Mouse (Mus musculus): ENCODE data around the gene Zfp30. TPM values are rescaled to one million over a fixed set of nuclear protein-coding genes. Genes with fewer than 3 reads are reported as not detected.
A peak's percentile ranks its signal among the peaks of the same experiment; 100 is the strongest.

Zfp30 gene
- total RNA-seq (2021): 10 to 100 TPM; 10.6 to 11.9 TPM

DNA sequence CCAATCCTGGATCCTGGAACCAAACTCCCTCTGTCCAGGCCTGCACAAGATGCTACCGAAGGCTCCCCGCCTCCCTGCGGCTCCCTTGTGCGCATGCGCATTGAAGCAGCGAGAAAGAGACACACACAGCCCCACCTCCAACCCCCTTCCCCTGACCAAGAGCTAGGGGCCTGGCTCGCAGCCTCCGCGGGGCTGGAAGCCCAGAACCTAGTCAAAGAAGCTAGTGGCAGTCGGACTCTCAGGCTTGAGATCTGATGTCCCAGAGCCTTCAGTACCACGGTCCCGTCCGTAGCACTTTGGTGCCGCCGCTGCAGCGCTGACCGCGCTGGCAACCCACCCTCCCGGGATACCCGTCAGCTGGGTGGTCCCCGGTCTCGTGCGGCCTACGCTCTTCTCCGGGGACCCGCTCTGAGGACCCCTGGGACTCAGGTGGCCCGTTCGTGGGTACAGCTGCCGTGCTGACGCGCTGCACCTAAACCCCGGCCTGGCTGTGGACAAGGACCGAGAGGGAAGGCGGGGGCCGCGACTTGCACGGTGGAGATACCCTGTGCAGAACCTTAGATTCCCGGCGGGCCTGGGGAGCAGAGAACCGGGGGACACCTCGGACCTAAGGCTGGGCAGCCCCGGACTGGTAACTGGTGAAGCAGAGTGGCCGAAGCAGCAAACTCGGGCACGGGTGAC, at the start of gene Zfp30:
Gene Zfp30 (plus strand): TSS at position 128 of the 681 bp plus-strand sequence.
- peak; percentile 86 to 92 for DNase-seq (ENCODE audit: low spot score in 2 of 2)
- intact Hi-C loops (cut with DNase I): loop anchor here (2.0 kb wide), 2 partner anchors 15 to 31 kb away; partner anchors contain the start of gene Zfp84

DNA sequence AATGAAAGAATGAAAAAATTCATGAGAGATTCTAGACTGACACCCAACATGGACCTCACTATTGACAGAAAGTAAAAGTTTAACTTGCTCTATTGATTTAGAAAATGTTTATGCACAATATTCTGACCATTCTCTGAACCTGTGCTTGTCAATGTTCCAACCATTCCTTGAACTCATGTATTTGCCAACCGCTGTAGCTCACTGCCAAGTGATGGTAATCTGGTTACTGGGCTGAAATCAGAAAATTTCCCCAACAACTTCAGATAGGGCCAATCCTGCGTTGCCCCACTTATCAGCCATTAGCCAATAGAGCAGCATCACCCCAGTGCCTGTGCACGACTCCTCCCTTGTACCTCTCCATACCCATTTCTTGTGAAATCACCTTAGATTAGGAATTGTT, 41.5 kb upstream of the Zfp30 start:
- intact Hi-C loops (cut with DNase I): no loop called here
- no peak for DNase-seq (ENCODE audit: low spot score in 2 of 2)

DNA sequence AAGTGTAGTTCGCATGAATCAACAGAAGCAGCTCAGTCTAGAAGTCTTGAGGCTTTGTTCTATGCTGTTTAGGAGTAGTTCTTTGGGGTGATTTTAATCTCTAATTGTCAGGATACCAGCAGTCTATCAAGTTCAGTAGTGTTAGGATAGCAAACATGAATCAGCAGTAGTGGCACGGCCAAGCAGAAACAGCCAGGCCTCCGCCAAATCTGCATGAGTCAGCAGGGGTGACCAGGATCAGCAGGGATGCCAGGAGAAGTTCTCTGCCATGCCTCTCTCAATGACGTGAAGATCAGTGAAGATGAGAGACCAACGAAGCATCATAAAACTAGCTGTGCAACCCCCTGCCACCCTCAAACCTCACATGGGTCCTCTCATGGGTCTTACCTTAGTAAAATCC, 23.3 kb upstream of the Zfp30 start:
- intact Hi-C loops (cut with DNase I): loop anchor here (10.0 kb wide), 1 partner anchor 376 kb away; no protein-coding TSS in a partner anchor
- DNase-seq (ENCODE audit: low spot score in 2 of 2): no peak

DNA sequence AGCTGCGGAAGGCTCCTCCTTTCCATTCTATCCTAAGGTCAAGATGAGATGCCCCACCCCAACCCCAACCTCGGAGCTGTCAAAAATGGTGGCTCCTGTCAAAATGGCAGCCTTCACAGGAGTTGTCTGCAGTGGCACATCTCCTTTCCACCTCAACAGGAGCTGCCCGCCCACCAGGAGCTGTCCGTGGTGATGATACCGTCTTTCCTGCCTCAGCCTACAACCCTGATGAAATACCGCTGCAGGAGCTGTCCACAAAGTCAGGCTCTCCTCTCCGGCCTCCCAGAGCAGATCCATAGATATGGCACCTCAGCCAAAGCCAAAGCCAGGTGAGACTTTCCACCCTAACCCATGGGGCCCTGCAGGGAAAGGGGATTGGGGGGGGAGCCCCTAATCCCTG, 19.1 kb upstream of the Zfp30 start:
- intact Hi-C loops (cut with DNase I): loop anchor here (5.0 to 10.0 kb wide), 2 partner anchors 143 to 380 kb away; partner anchors contain the start of genes Zfp27 and Zfp383

DNA sequence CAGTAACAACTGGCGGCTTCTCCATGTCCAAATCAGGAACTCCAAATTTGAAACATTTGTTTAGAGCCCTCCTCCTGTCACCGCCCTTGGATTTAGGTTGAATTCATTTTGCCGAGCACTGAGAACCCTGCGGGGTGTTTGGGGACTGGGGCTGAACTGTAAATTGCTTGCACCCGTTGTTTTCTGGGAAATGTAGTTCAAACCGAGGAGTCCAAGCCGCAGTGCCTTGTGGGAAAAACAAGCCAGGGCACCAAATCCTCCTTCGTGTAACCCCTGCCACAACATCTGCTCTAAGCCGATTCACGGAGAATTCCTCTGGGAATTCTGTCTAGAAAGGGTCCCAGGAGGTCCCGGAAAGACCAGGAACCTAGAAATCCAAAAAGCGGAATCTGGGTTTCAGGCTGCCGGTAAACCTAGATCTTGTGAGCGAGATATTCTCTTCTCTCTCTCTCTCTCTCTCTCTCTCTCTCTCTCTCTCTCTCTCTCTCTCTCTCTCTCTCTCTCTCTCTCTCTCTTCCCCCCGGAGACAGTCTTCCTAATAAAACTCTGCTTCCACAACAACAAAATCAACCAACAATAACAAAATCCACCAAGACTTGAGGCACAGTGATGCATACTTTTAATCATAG, 16.6 kb upstream of the Zfp30 start:
- DNase-seq (ENCODE audit: low spot score in 2 of 2): peak; percentile 87 to 94
- intact Hi-C loops (cut with DNase I): loop anchor here (5.0 to 10.0 kb wide), 2 partner anchors 140 to 382 kb away; partner anchors contain the start of genes Zfp27 and Zfp383

More for the DNA sequence above, 19.1 kb upstream of the Zfp30 start:
- DNase-seq (ENCODE audit: low spot score in 2 of 2): no peak

DNA sequence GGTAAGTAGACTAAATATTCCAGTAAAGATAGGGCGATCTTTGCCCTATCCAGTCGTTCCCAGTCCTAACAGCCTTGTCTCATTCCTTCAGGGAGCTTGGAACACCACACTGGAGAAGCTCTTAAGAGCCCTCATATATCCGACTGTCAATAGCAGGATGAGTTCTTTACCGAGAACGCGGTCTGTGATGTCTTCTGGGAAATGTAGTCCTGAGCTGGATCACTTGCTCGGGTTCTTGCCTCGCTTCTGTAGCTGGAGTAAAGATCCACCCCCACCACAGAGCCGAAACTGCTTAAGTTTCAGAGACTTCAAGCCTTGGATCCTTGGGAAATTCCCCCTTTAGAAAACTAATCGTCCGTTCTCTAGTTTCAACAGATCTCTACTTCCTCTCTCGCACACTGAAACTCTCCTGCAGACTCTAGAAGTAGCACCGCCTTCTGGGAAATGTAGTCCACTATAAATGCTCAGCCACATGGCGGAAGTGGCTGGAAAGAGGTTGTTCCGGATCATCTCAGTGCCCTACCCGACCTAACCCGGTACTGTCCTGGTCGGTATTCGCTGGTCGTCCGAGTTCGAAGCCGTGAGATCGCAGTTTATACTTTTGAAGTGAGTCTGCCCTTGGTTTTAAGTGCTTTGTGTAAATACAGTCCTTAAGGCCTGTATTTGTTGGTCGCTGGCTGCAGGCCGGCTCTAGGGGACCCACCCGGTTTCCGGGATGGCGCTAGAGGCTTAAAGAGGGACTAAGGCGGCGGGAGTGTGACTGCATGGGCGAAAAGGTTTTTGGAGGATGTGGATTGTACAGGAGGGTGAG, 15.5 kb upstream of the Zfp30 start, which contains the start of gene Zfp84:
Gene Zfp84 (plus strand): TSS at position 463 of the 811 bp plus-strand sequence.
- intact Hi-C loops (cut with DNase I): loop anchor here (1.0 to 10.0 kb wide), 4 partner anchors 15 to 383 kb away; partner anchors contain the start of genes Zfp27, Zfp30, Zfp383 and Zfp790
- DNase-seq (ENCODE audit: low spot score in 2 of 2): peak; percentile 94 to 97

DNA sequence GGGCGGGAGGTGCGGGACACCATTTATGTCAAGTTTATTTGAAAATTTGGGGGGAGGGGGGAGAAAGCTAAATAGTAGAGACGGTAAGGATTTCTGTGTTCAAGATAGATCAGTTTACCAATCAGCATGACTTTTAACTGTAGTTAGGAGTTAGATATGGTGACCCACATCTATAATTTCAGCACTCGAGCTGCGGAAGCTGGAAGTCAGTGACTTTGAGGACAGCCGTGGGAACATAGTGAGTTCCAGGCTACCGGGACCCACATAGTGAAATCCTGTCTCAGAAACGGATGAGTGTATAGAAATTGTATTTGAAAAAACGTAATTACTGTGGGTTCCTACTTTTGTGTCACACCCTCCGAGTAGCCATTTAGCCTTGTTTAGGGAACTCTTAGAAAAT, 14.8 kb upstream of the Zfp30 start:
- intact Hi-C loops (cut with DNase I): loop anchor here (1.0 to 10.0 kb wide), 4 partner anchors 14 to 384 kb away; partner anchors contain the start of genes Zfp27, Zfp30, Zfp383 and Zfp790
- no peak for DNase-seq (ENCODE audit: low spot score in 2 of 2)

DNA sequence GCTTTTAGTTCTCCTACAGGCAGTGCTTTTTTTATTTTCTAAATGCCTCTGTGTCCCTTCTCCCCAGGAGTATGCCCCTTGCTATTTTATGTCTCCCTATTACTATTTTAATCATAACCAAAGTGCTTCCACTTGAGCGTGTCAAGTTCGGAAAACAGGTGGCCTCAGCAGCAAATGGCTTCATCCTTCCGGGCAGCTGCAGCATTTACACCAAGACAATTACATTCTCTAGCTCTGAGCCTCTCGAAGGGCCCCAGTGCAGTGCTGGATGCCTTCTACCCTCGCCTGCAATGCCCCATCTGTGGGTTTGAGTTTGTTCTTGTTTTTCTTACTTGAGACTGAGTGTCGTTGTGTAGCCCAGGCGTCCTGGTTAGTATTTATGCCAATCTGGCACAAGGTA, 10.3 kb upstream of the Zfp30 start:
- intact Hi-C loops (cut with DNase I): no loop called here
- no peak for DNase-seq (ENCODE audit: low spot score in 2 of 2)

DNA sequence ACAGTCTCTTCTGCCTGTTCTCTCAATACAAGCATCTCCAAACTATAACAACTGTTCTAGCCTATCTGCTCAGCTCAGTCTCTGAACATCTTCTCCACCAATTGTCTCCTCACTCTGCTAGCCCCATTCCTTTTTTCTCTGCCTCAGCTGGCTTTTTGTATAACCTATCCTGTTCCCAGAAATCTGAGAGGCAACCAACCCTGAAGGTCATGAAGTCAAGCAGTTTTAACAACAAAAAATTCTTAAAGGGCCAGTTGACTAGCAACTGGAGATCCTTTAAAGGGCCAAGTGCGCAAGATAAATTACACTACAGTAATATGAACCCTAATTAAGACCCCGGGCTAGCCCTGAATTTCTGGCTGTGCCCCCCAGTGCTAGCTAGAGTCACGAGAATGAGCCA, 9.4 kb upstream of the Zfp30 start:
- DNase-seq (ENCODE audit: low spot score in 2 of 2): no peak
- intact Hi-C loops (cut with DNase I): no loop called here

DNA sequence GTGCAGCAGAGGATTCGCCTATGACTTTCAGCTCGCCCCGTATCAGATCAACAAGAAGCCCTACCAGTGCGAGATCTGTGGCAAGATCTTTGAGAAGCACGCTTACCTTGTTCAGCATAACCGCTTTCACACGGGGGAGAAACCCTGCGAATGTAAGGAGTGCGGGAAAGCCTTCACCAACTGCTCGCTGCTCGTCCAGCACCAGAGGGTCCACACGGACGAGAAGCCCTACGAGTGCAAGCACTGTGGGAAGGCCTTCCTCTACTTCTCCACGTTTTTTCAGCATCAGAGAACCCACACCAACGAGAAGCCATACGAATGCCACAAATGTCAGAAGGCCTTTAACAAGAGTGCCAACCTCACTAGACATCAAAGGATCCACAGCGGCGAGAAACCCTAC, 7.2 kb upstream of the Zfp30 start:
- intact Hi-C loops (cut with DNase I): no loop called here

DNA sequence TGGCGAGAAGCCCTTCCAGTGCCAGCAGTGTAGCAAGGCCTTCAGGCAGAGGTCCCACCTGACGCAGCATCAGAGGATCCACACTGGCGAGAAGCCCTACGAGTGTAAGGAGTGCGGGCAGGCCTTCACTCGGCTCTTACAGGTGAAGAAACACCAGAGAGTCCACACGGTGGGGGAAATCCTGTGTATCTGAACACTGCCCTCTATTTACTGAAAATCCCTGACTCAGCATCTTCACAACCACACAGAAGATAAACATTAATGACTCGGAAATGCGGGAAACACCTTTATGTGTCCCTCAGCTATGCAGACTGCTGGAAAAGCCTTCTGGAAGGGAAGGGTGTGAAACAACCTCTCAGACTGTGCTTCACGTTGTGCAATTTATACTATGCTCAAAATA, 6.4 kb upstream of the Zfp30 start:
- intact Hi-C loops (cut with DNase I): no loop called here

More for the DNA sequence above, 7.2 kb upstream of the Zfp30 start:
- no peak for DNase-seq (ENCODE audit: low spot score in 2 of 2)

DNA sequence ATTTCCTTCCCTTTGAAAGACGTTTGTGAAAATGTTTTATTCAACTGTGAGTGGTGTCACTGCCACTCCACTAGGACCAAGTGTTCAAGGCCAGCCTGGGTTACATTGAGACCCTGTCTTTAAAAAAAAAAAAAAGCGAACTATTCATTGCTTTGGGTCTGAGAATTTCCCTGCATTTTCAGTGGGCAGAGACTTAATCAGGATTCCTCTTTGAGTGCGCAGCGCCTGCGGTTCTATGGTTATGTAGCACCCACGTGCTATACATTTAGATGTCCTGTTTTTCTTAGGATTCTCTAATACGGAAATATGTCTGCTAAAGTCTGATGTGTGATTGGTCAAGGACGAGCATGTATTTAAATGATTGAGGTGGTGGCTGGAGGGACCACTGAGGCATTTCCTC, 1.2 kb downstream of the Zfp30 start:
- intact Hi-C loops (cut with DNase I): loop anchor here (2.0 kb wide), 1 partner anchor 30 kb away; no protein-coding TSS in a partner anchor

More for the DNA sequence above, 6.4 kb upstream of the Zfp30 start:
- no peak for DNase-seq (ENCODE audit: low spot score in 2 of 2)

DNA sequence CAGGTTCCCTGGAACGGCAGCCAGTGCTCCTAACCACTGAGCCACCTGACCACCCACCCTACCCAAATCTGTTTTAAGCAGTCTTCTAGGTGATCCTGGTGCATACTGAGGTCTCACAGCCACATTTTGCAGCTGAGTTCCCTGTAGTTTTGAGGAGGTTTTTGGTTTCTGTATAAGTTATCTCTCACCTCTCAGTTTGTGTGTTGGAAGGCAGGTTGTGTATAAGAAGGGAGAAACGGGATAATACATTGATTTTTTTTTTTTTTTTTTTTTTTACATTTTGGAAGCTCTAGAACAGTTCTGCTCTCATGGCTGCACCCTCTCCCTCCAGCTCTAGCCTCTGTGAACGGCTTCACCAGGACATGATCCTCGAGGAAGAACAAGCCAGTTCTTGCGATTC, 2.1 kb downstream of the Zfp30 start:
- intact Hi-C loops (cut with DNase I): loop anchor here (2.0 kb wide), 1 partner anchor 29 kb away; no protein-coding TSS in a partner anchor
- DNase-seq (ENCODE audit: low spot score in 2 of 2): no peak

More for the DNA sequence above, 1.2 kb downstream of the Zfp30 start:
- peak; percentile 16 to 47 for DNase-seq (ENCODE audit: low spot score in 2 of 2)

DNA sequence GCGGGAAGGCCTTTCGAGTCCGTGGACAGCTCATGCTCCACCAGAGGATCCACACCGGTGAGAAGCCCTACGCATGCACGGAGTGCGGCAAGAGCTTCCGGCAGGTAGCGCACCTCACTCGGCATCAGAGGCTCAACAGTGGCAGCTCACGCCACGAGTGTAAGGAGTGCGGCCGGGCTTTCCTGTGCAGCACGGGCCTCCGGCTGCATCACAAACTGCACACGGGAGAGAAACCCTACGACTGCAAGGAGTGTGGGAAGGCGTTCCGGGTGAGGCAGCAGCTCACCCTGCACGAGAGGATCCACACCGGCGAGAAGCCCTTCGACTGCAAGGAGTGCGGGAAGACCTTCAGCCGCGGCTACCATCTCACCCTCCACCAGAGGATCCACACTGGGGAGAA, 9.1 kb downstream of the Zfp30 start:
- no peak for DNase-seq (ENCODE audit: low spot score in 2 of 2)
- intact Hi-C loops (cut with DNase I): no loop called here

DNA sequence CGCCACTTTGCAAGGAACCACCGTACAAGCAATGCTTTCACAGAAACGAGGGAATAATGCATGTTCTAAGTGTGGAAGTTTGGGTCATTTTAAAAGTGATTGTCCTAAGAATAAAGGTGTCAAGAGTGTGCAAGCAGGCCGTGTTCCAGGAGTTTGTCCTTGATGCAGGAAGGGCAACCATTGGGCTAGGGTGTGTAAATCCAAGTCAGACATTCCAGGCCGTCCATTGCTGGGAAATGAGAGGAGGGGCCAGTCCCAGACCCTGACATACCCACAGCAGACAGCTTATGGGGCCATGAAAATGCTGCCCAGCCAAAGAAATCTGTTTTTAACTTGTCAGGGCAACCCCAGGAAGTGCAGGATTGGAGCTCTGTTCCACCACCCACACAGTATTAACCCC, 23.2 kb downstream of the Zfp30 start:
- intact Hi-C loops (cut with DNase I): no loop called here
- DNase-seq (ENCODE audit: low spot score in 2 of 2): no peak

DNA sequence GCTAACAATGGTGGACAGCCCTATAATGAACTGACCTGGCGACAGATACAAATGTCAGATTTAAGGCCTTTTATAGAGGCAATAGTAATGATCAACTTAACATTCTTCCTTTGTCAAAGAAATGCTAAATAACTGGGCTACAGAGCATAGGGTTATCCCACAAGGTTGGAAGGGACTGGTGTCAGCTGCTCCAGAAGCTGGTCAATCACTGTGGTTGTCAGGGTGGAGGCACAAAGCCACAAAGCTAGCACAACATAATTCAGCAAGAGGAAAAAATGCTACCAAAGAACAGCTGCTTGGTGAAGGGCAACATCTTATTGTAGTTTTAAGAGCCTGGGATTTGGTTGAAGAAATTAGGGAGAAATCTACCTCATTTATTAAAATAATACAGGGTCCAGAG, 28.4 kb downstream of the Zfp30 start:
- DNase-seq (ENCODE audit: low spot score in 2 of 2): no peak
- intact Hi-C loops (cut with DNase I): no loop called here

DNA sequence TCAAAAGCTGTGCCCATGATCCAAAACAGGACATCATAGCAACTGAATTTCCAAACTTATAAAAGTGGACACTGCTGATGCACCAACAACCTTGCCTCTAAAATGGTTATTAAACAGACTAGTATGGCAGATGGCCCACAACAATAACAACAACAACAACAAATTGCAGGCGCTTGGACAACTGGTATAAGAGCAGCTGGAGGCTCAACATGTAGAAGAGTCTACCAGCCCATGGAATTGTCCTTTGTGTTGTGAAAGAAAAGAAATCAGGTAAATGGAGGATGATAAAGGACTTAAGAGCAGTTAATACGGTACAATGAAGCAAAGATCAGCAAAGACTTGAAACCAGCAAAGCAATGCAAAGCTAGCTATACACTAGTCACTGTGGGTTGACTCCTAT, 30.6 kb downstream of the Zfp30 start:
- intact Hi-C loops (cut with DNase I): loop anchor here (2.0 kb wide), 1 partner anchor 30 kb away; no protein-coding TSS in a partner anchor
- no peak for DNase-seq (ENCODE audit: low spot score in 2 of 2)

DNA sequence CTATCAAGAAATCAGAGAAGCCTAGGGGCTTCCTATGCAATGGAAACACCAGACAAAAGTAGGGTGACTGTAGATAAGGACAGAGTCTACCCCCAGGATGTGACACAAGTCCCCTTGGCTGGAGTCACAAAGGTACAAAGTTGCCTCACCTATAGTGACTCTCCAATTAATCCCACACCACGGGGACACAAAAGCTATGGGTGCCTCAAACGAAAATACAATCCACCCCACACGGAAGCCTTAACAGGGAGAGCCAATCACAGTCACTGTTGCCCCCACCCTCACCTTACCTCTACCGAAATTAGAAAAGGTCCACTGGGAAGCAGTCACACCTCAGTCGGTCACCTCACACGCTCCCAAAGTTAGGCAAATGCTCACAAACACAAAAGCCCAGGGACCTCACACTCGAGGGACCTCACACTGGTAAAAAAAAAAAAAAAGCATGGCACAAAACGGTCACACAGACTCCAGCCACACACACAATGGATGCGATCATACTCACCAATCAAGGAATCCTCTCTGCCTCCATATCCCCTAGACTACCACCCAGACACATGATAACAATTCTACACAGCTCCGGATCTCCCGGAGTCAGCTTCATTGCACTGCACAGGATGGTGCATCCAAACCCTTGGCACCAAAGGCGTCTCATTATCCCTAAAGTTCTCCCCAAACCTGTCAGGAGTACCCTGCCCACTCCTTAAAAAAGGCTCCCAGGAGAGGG, 31.4 kb downstream of the Zfp30 start:
- peak in 1 of 2 experiments; percentile 11 for DNase-seq (ENCODE audit: low spot score in 2 of 2)
- intact Hi-C loops (cut with DNase I): loop anchor here (2.0 to 5.0 kb wide), 2 partner anchors 30 to 92 kb away; partner anchors contain the start of genes Zfp27 and Zfp383

DNA sequence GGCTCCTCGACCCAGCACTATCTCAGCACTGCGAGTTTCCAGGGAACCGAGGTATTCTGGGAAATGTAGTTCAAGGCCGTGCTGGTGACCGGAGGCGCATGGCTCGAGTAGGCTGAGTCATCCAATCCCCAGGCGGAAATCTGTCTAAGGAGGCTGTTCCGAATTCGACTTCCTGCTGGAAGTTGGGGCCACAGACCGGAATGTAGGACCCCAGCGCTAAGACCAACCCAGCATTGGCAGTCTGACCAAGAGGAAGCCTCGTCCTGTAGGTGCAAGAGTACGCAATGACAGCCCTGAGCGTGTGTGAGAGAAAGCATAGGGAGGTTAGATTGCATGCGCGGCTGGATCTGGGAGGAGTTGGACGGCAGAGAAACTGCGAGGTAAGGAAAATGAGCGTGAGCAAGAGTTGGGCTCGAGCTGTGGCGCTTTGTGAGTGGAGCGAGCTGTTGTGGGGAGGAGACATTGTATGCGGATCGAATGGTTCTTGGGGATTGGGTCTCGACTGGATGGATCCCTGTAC, 32.2 kb downstream of the Zfp30 start, which contains the start of gene Zfp790:
Gene Zfp790 (plus strand): TSS at position 205 of the 520 bp plus-strand sequence.
- intact Hi-C loops (cut with DNase I): loop anchor here (1.0 to 5.0 kb wide), 3 partner anchors 31 to 91 kb away; partner anchors contain the start of genes Zfp27, Zfp383 and Zfp84
- DNase-seq (ENCODE audit: low spot score in 2 of 2): peak; percentile 90 to 97

Data from left cerebral cortex, postnatal 25 days (tissue).